Mouse (Mus musculus): ENCODE results near the gene Fam167b. TPM values are rescaled to one million over a fixed set of nuclear protein-coding genes. Genes with fewer than 3 reads are reported as not detected.
A peak's percentile ranks its signal among the peaks of the same experiment; 100 is the strongest.

Fam167b gene
- total RNA-seq, 2 experiments from 2014 or later, result 30.9 to 33.5 TPM

DNA sequence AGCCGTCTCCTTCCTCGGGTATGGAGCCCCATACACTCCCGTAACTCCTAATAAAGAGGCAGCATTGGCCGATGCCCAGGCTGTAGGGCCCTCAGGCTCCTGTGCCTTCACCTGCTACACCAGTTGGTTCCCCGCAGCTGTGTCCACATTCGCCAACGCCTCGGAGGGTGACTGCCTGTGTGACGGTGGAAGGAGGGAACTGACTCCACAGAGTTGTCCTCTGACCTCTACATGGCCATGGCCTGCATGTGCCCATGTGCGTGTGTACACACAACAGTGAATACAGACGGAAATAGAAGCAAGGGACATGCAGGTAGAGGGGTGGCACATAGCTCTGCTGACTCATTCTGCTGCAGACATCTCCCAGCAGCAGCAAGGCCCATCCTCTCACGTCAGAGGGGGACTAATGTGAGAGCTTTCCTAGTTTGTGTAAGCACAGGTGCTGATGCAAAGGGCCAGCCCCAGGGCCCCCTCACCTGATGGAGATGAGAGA is 30.8 kb upstream of the Fam167b start:
- DNase-seq (ENCODE audit: low spot score in 2 of 2), result no peak

GRCm38 (mm10) chr4:129608426-129609025 is 30.2 kb upstream of the Fam167b start:
- peak in 1 of 2 experiments; percentile 70 for DNase-seq (ENCODE audit: low spot score in 2 of 2)

DNA sequence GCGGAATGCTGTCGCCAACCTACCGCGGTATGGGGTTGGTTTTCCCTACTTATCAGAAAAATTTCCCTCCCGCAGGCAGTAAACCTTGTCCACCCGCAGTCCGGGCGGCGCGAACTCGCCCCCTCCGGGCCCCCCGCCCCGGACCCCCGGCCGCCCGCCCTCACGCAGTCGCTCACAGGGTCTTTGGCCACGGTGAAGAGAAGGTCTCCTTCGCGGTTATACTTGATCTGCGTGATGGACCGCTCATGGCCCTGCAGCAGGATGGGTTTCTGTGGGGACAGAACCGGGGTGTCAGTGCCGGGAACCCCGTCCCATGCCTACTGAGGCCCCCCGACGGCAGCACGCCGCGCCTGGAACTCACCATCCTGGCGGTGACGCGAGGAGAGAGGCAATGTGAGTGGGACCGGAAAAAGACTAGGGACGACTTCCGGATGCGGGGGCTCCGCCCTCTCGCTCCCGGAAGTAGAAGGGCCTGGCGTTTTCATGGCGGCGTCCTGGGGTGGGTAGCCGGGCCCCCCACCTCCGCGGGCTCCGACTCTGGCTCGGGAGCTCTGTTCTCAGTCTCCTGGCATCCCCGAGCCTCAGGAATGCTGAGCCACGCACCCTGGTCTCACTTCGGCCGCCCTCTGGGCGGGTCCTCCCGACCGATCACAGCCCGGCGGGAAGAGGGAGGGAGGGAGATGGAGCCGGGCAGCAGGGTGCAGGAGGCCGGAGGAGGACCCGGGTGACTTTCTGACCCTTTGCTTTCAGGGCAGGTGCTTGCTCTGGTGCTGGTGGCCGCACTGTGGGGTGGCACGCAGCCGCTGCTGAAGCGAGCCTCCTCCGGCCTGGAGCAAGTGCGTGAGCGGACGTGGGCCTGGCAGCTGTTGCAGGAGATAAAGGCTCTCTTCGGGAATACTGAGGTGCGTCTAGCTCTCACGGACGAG is 22.1 kb upstream of the Fam167b start, which contains the start of the genes Eif3i and Tmem234:
Gene Eif3i (minus strand): TSS at position 416 of the 926 bp plus-strand sequence.
Gene Tmem234 (plus strand): TSS at position 436 of the 926 bp plus-strand sequence.
- peak; percentile 64 to 68 for DNase-seq (ENCODE audit: low spot score in 2 of 2)

DNA sequence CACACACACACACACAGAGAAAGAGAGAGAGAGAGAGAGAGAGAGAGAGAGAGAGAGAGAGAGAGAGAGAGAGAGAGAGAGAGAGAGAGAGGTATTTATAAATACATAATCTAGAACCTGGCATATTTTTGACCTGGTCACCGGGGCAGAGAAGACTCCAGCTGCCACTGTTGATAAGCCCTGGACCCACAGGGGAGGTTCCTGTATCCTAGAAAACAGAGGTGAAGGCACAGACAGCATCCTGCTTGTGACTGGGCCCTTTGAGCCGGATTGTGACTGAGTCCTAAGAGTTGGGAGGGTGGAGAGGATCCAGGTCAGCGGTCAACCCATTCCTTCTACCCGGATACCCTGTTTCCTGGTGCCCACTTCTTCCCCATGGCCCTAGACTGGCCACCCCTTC is 10.5 kb upstream of the Fam167b start:
- no peak for DNase-seq (ENCODE audit: low spot score in 2 of 2)

DNA sequence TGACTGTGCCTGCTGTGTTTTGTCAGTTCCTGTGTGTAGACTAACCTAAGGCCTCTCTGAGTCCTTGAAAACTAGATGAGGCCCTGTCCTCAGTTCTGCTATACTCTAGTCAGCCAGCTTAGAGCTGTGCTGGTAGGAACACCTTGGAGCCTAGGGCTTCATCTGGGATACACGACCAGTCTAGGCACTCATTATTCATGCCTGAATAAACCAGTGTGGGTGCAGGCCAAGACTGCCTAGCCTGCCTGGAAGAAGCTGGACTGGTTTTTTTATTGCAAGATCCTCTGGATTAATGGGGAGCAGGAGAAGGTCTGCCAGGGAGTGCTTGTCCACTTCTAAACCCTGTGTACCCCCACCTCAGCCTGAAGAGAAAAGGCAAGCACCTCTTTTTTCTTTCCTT is 8.6 kb upstream of the Fam167b start:
- DNase-seq (ENCODE audit: low spot score in 2 of 2), result no peak

DNA sequence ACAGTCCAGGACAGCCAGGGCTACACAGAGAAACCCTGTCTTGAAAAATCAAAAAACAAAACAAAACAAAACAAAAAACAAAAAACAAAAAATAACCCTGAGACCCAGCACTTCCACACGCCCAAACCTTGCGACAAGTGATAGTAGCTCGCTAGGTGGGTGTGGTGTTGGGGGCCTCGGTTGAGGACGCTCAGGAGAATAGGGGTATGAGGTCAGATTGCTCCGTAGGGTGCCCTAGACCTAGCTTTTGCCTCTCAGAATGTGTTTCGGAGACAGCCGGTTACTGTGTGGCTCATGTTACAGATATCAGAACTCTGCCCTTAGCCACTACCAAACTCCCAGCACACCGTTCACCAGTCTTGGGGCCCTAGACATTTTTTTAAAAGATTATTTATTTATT is 7.4 kb upstream of the Fam167b start:
- DNase-seq (ENCODE audit: low spot score in 2 of 2), result no peak

- DNase-seq (ENCODE audit: low spot score in 2 of 2), result peak; percentile 78 to 79
These were observed 6.7 kb upstream of the Fam167b start for GRCm38 (mm10) chr4:129584884-129585608.

GRCm38 (mm10) chr4:129584370-129584769 is 6.0 kb upstream of the Fam167b start:
- DNase-seq (ENCODE audit: low spot score in 2 of 2), result no peak

- DNase-seq (ENCODE audit: low spot score in 2 of 2), result no peak
These were observed 3.9 kb upstream of the Fam167b start for GRCm38 (mm10) chr4:129582251-129582650.

GRCm38 (mm10) chr4:129580347-129580746 is 2.0 kb upstream of the Fam167b start:
- no peak for DNase-seq (ENCODE audit: low spot score in 2 of 2)

DNA sequence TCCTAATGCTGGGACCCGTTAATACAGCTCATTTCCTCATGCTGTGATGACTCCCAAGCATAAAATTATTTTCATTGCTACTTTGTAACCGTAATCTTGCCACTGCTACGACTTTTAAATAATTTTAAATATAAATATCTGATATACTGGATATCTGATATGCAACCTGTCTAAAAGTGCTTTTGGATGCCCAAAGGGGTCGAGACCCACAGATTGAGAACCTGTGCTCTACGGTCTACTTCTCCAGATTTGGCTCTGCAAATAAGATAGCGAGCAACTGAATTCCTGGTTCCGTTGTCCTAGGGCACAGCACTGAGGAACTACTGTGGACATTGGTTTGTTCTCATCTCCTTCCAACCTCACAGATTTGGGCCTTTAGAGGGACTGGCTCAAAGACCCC is 661 bp downstream of the Fam167b start:
- DNase-seq (ENCODE audit: low spot score in 2 of 2), result no peak

DNA sequence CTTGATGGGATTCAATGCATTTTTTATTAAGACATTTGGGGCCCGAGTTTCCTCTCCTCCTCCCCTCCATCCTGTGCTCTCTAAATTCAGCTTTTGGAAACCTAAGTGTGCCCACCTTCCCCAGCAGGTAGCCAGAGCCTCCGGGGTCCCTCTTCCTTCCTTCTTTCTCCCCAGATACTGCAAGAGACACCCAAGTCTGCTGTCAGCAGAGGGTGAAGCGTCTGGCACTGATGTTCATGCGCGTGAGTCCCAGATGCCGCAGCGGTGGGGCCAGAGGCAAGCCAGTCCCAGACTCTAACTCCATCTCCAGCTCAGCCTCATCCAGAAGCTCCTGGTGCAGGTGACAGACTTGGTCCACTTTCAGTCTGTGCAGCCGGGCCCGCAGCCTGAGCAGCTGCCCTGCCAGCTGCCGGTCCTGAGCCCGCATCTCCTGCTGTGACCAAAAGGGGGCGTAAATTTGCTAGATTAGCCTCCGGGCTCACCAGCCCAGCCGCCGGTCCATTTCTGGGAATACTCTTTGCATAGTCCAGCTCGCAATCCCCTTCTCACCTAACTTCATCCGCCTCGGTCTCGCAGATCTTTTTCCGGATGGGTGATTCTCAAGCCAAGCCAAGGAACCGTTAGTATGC is 1.4 kb downstream of the Fam167b start:
- DNase-seq (ENCODE audit: low spot score in 2 of 2), result peak in 1 of 2 experiments; percentile 56

- no peak for DNase-seq (ENCODE audit: low spot score in 2 of 2)
These were observed 3.0 kb downstream of the Fam167b start for GRCm38 (mm10) chr4:129575171-129575844.

DNA sequence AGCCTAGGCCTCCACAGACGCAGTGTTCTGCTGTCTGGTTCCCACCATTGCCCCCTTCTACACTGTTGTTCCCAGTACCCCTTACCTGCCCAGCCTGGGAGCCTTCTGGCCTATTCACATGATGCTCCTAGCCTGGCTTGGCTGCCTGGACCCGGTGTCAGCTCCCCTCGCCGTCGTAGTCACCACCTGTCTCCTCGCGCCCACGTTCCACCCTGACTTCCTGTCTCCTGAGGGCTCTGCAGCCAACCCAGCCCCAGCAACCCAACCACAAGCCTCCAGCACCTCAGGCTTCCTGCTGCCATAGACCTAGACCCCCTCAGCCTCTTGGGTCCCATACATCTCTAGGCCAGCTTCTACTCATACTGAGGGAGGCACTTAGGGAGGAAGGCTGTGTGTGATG is 4.9 kb downstream of the Fam167b start, which contains the start of gene Lck:
Gene Lck (minus strand): TSS at position 212 of the 400 bp plus-strand sequence.
- DNase-seq (ENCODE audit: low spot score in 2 of 2), result no peak

- DNase-seq (ENCODE audit: low spot score in 2 of 2), result no peak
These were observed 5.3 kb downstream of the Fam167b start for GRCm38 (mm10) chr4:129573093-129573370.

DNA sequence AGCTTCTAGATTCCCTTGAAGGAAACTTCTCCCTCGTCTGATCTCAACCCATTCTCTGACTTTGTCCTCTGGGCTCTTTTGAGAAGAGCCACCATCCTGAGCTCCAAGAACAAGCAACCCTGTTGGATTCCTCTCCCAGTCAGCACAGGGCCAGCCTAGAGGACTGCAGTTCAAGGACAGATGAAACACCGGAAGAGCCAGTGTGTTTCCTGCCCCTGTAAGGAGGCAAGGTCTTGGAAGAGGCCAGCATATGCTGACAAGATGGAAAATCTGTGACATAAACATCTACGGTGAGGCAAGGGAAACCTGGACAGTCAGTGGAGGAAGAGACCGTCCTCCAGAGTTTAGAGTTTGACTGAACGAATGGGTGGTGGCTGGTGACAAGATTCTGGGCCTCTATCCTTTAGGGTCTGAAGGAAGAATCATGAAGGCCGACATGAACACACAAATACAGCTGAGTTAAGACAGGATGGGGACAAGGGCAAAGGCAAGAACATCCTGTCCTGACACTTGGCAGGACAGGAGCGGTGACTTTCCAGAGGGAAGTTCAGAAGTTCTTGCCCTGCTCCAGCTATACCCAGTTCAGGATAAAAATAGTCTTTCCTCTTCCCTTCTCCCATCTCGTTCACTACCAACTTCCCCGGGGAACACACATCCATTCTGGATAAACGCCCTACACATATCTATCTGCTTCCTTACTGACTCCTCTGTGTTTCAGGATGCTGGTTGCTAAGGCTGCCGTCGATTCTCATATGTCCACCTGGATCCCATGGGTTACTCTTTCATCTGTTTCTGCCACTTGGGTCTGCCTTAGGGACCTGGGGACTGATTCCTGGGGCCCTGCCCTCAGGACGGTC is 5.9 kb downstream of the Fam167b start:
- no peak for DNase-seq (ENCODE audit: low spot score in 2 of 2)

- DNase-seq (ENCODE audit: low spot score in 2 of 2), result no peak
These were observed 6.7 kb downstream of the Fam167b start for GRCm38 (mm10) chr4:129571551-129572084.

GRCm38 (mm10) chr4:129570028-129570427 is 8.3 kb downstream of the Fam167b start:
- no peak for DNase-seq (ENCODE audit: low spot score in 2 of 2)

GRCm38 (mm10) chr4:129568366-129568765 is 10.0 kb downstream of the Fam167b start:
- no peak for DNase-seq (ENCODE audit: low spot score in 2 of 2)

Measured in adrenal gland, postnatal 4 days (tissue).